11 mouse cellular contexts compared by ENCODE assay signal in genomic region chr5:41754836-41755235, GRCm38 (mm10). TPM values are rescaled to one million over a fixed set of nuclear protein-coding genes. Genes with fewer than 3 reads are reported as not detected.
DNase-seq lines count a peak whose midpoint lies in the region; ATAC-seq lines count a peak whose summit lies in the region.
"Had no signal": no experiment of that assay in that cellular context is flagged by ENCODE, and none has a peak within 500 bp of the region (broad histone marks: within the 10 kb centered on the region; RNA-seq: fewer than 3 reads in every experiment).

No protein-coding gene starts in this region.

- no peak for ATAC-seq in hindbrain, embryonic 12.5 days (ENCODE audit: low FRiP score)
- no peak for ATAC-seq in hindbrain, embryonic 15.5 days (ENCODE audit: low FRiP score, low read depth)
- ATAC-seq in midbrain, embryonic 15.5 days (replicated peaks): no peak

- no peak for DNase-seq in hindbrain, embryonic 10.5 days (ENCODE audit: low spot score)
- no peak for DNase-seq in embryonic facial prominence, embryonic 10.5 days (ENCODE audit: low spot score)
- no peak for DNase-seq in right cerebral cortex, adult 18-20 months
- DNase-seq in spleen, postnatal 4 days (ENCODE audit: low spot score in 2 of 2): no peak
- DNase-seq: adrenal gland, adult 2 months; cerebellum, adult 9-10 months; lung, postnatal 36 days had no signal

- no peak overlapping the region for H3K9ac ChIP-seq in hindbrain, embryonic 12.5 days
- H3K9ac ChIP-seq in hindbrain, embryonic 15.5 days: no peak overlapping the region
- H3K9ac ChIP-seq in midbrain, embryonic 15.5 days: no peak overlapping the region

- peaks cover 97% of the 10 kb centered on the region for H3K27me3 ChIP-seq in hindbrain, embryonic 12.5 days
- H3K27me3 ChIP-seq in hindbrain, embryonic 10.5 days (ENCODE audit: insufficient read depth, poor library complexity, severe bottlenecking): peaks cover 100% of the 10 kb centered on the region
- H3K27me3 ChIP-seq in embryonic facial prominence, embryonic 10.5 days (replicated peaks; ENCODE audit: low read depth, poor library complexity, severe bottlenecking): peaks cover 100% of the 10 kb centered on the region
- H3K27me3 ChIP-seq in hindbrain, embryonic 15.5 days: peaks cover 95% of the 10 kb centered on the region
- peaks cover 95% of the 10 kb centered on the region for H3K27me3 ChIP-seq in midbrain, embryonic 15.5 days (replicated peaks)

- H3K4me2 ChIP-seq in hindbrain, embryonic 12.5 days (replicated peaks): peak overlapping the region; percentile 13; the same call in 1 of the 2 replicates
- peak overlapping the region; percentile 28; the same call in 1 of the 2 replicates for H3K4me2 ChIP-seq in hindbrain, embryonic 15.5 days
- no peak overlapping the region for H3K4me2 ChIP-seq in midbrain, embryonic 15.5 days

- no peak overlapping the region for H3K4me3 ChIP-seq in hindbrain, embryonic 12.5 days
- no peak overlapping the region for H3K4me3 ChIP-seq in hindbrain, embryonic 10.5 days
- peak overlapping the region; percentile 13; the same call in 1 of the 2 replicates for H3K4me3 ChIP-seq in embryonic facial prominence, embryonic 10.5 days
- H3K4me3 ChIP-seq in hindbrain, embryonic 15.5 days: no peak overlapping the region
- peak overlapping the region; percentile 5; the same call in 1 of the 2 replicates for H3K4me3 ChIP-seq in midbrain, embryonic 15.5 days

- WGBS in hindbrain, embryonic 12.5 days: under 1% methylated on average over 16 of the region's 16 CpGs
- under 1% methylated on average over 16 of the region's 16 CpGs for WGBS in hindbrain, embryonic 10.5 days
- under 1% methylated on average over 16 of the region's 16 CpGs for WGBS in embryonic facial prominence, embryonic 10.5 days
- 0% methylated on average over 16 of the region's 16 CpGs for WGBS in hindbrain, embryonic 15.5 days
- WGBS in midbrain, embryonic 15.5 days: under 1% methylated on average over 16 of the region's 16 CpGs

- no peaks in the 10 kb centered on the region for H3K9me3 ChIP-seq in hindbrain, embryonic 12.5 days (replicated peaks)
- no peaks in the 10 kb centered on the region for H3K9me3 ChIP-seq in hindbrain, embryonic 10.5 days
- no peaks in the 10 kb centered on the region for H3K9me3 ChIP-seq in embryonic facial prominence, embryonic 10.5 days
- H3K9me3 ChIP-seq in hindbrain, embryonic 15.5 days: no peaks in the 10 kb centered on the region
- no peaks in the 10 kb centered on the region for H3K9me3 ChIP-seq in midbrain, embryonic 15.5 days
- H3K9me3 ChIP-seq: G1E had no signal

- 0 out of 2 replicates have a peak, but pooled peaks cover 4% of the 10 kb centered on the region for H3K4me1 ChIP-seq in hindbrain, embryonic 12.5 days
- H3K4me1 ChIP-seq in hindbrain, embryonic 10.5 days (replicated peaks): 0 out of 2 replicates have a peak, but pooled peaks cover 3% of the 10 kb centered on the region
- H3K4me1 ChIP-seq in embryonic facial prominence, embryonic 10.5 days: peaks cover 8% of the 10 kb centered on the region; the same call in 1 of the 2 replicates
- peaks cover 7% of the 10 kb centered on the region; the same call in 1 of the 2 replicates for H3K4me1 ChIP-seq in hindbrain, embryonic 15.5 days (replicated peaks)
- H3K4me1 ChIP-seq in midbrain, embryonic 15.5 days: peaks cover 6% of the 10 kb centered on the region; the same call in 1 of the 2 replicates

- no peaks in the 10 kb centered on the region for H3K36me3 ChIP-seq in hindbrain, embryonic 12.5 days
- no peaks in the 10 kb centered on the region for H3K36me3 ChIP-seq in hindbrain, embryonic 10.5 days
- no peaks in the 10 kb centered on the region for H3K36me3 ChIP-seq in embryonic facial prominence, embryonic 10.5 days (replicated peaks)
- no peaks in the 10 kb centered on the region for H3K36me3 ChIP-seq in hindbrain, embryonic 15.5 days
- no peaks in the 10 kb centered on the region for H3K36me3 ChIP-seq in midbrain, embryonic 15.5 days (replicated peaks)
- H3K36me3 ChIP-seq: G1E had no signal

- no peak overlapping the region for H3K27ac ChIP-seq in hindbrain, embryonic 12.5 days
- H3K27ac ChIP-seq in hindbrain, embryonic 10.5 days: no peak overlapping the region
- no peak overlapping the region for H3K27ac ChIP-seq in embryonic facial prominence, embryonic 10.5 days (replicated peaks)
- no peak overlapping the region for H3K27ac ChIP-seq in hindbrain, embryonic 15.5 days (replicated peaks)
- no peak overlapping the region for H3K27ac ChIP-seq in midbrain, embryonic 15.5 days

RNA-seq across cellular contexts. Expression of gene Nkx3-2, which starts 9.5 kb away (rescaled TPM):
- polyA plus RNA-seq in hindbrain, embryonic 12.5 days (2016; fragmentation: Nextera tagmentation; extraction: Ambion mirVana): 2.4 and 5.6 TPM in 2 replicates
- polyA plus RNA-seq in hindbrain, embryonic 10.5 days (2016; fragmentation: Nextera tagmentation; extraction: Ambion mirVana): 0.27 and 0.46 TPM in 2 replicates
- polyA plus RNA-seq in embryonic facial prominence, embryonic 10.5 days (2016; fragmentation: Nextera tagmentation; extraction: Ambion mirVana): 1.9 and 2.2 TPM in 2 replicates
- polyA plus RNA-seq in hindbrain, embryonic 15.5 days (2015; fragmentation: Nextera tagmentation; extraction: Ambion mirVana): not detected in 2 replicates
- polyA plus RNA-seq in midbrain, embryonic 15.5 days (2015; fragmentation: Nextera tagmentation; extraction: Ambion mirVana): not detected in 2 replicates
- polyA plus RNA-seq: adrenal gland, adult 2 months; G1E had no signal

RNA-seq across cellular contexts. Expression of gene Rab28, which starts 46.9 kb away (rescaled TPM):
- 85.1 and 87.1 TPM in 2 replicates for polyA plus RNA-seq in hindbrain, embryonic 12.5 days (2016; fragmentation: Nextera tagmentation; extraction: Ambion mirVana)
- 71.8 and 74.8 TPM in 2 replicates for polyA plus RNA-seq in hindbrain, embryonic 10.5 days (2016; fragmentation: Nextera tagmentation; extraction: Ambion mirVana)
- 66.5 and 67.6 TPM in 2 replicates for polyA plus RNA-seq in embryonic facial prominence, embryonic 10.5 days (2016; fragmentation: Nextera tagmentation; extraction: Ambion mirVana)
- 58.3 and 61.9 TPM in 2 replicates for polyA plus RNA-seq in hindbrain, embryonic 15.5 days (2015; fragmentation: Nextera tagmentation; extraction: Ambion mirVana)
- 64.4 and 66.4 TPM in 2 replicates for polyA plus RNA-seq in midbrain, embryonic 15.5 days (2015; fragmentation: Nextera tagmentation; extraction: Ambion mirVana)

Comparison
In these comparisons a context has a peak if more than half of its experiments do, and no peak if none do; other contexts are left out.
1. H3K4me3 ChIP-seq: peak in embryonic facial prominence, embryonic 10.5 days (single experiment) and midbrain, embryonic 15.5 days (single experiment); none in hindbrain, embryonic 12.5 days (single experiment), hindbrain, embryonic 10.5 days (single experiment) and hindbrain, embryonic 15.5 days (single experiment).